Mouse (Mus musculus) cerebellum, adult 2 months (tissue): Measurements from ENCODE around the gene Rad51ap1.

Experiments used
- CTCF ChIP-seq: fragments of 200-500 bp; IDR thresholded peaks from 2 replicates; pipeline ENCODE4 v1.5.1; 2011; ENCODE audit warnings: low read depth, mild to moderate bottlenecking, control low read depth, low read length, moderate library complexity, borderline replicate concordance; ENCODE audit not compliant: insufficient read depth
- POLR2A ChIP-seq: fragments of 200-500 bp; IDR thresholded peaks from 2 replicates; pipeline ENCODE4 v1.6.1; 2011; ENCODE audit warnings: low read length, control low read depth, borderline replicate concordance; ENCODE audit not compliant: insufficient read depth

GRCm38 (mm10) chr6:126907378-126907777 lies 32.0 kb downstream of the Rad51ap1 start:
- no peak for TF ChIP-seq CTCF
- no peak for TF ChIP-seq POLR2A
